ENCODE assay signal across 1 mouse cellular context in genomic region chr5:146893478-146894182, GRCm38 (mm10).
TF ChIP-seq lines count a peak whose summit lies in the region.

No protein-coding gene starts in this region.

TF ChIP-seq in CH12.LX, 34 proteins besides CTCF, POLR2A, EP300 and RAD21:
- TF ChIP-seq SMC3 (IDR thresholded peaks at IDR 0.05; ENCODE audit: low read depth, low read length) (peak; percentile 8; the same call in 1 of the 2 replicates), USF1 (IDR thresholded peaks at IDR 0.05; ENCODE audit: low read depth, low read length) (no peak)
